Mouse (Mus musculus): ENCODE results near the gene Srgap2.

Srgap2 gene

DNA sequence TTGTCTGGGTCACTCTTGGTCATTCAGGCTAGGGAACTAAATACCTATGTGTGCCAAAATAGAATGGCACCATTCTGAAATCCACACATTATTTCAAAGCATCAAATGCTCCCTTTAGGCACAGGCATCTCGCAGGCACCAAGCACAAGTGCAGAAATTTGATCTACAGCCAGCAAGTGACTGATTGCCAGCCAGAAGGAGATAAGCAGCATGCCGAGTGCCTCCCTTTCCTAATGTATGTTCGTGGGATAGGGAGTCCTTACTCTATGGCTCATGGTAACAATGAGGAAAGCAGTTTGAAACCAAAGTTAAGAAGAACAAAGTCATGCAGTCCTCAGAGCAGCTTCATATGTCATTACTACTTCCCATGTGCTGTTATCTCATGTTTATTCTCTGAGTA is 107.8 kb downstream of the Srgap2 start:
- intact Hi-C loops (cut with DNase I), result loop anchor here (5.0 kb wide), 1 partner anchor 38 kb away; no protein-coding TSS in a partner anchor

DNA sequence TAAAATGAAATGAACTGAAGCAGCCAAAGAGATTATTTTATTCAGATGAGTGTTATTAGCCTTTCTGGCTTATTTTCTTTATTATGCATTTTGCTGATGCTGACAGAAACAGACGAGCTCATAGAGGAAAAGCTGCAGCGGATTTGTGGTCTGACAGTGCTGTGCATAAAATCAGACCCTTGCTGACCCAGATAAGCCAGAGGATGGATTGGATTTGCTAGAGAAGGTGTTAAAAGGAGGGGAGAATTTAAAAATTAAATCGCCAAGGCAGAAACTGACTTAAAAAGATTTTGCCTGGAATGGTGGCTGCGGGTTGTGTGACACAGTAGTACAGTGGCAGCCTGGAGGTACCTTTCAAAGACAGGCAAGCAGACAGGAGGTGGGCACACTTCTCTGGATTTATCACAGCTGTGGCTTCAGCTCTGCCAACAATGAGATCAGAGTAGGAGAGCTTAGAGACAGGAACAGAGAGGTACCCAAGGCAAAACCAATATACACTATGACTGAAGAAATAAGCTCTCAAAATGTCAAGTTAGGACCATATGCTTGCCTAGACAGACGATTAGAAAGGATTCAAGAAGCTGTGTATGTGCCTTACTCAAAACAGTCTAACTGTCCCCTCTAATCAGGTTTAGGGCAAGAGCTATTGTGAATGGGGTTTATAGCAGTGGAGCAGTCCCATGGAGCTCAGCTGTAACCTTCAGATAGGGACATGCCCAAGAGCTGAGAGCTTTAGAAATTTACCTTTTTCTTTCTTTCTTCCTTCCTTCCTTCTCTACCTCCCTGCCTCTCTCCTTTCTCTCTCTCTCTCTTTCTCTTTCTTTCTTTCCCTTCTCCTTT is 109.1 kb downstream of the Srgap2 start:
- intact Hi-C loops (cut with DNase I), result loop anchor here (5.0 kb wide), 1 partner anchor 39 kb away; no protein-coding TSS in a partner anchor

DNA sequence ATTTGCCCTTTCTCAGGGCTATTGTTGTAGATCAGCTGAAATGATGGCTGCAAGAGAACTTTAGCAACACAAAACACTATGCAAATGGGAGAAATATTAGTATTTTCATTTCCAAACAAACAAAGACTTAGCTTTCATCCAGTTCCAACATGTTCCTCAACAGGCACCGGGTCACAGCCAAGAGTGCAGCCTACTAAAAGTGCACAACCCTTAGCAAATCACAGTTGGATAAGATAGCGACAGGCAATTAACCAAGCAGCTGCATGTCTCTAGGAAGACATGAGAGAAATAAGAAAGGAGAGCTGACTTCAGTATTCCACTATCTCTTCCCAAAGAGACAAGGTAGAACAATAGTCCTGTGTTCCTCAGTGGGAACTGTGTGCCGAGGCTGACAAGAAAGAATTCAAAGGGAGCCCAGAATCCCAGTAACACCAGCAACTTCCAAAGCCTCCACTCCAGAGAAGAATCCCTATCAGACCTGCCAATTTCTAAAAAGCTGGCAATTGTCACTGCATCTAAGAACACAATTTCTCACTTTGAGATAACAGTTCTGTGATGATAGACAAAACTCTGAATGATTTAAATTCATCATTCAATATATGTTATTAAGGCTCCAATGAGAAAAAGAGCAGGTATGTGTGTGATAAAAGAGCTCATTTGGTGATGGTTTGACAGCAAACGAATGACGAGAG is 109.9 kb downstream of the Srgap2 start:
- intact Hi-C loops (cut with DNase I), result loop anchor here (5.0 kb wide), 1 partner anchor 40 kb away; no protein-coding TSS in a partner anchor

DNA sequence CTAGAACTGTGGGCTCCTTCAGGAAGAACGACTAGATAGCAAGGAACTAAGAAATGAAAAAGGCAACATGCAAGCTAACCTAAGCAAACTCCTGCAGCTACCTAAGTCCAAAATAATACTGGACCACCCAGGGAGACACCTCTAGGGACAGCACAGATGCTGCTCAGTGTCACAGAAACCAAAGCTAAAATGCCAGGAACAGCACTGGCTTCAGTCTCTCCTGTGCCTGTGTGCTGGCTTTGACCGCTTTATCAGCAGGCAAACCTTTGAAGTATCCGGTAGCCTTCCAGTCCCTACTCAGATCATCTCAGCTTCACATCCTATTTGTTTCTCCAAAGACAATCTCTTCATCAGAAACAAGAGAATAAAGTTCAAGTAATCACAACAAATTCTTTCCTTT is 123.6 kb downstream of the Srgap2 start:
- intact Hi-C loops (cut with DNase I), result no loop called here

DNA sequence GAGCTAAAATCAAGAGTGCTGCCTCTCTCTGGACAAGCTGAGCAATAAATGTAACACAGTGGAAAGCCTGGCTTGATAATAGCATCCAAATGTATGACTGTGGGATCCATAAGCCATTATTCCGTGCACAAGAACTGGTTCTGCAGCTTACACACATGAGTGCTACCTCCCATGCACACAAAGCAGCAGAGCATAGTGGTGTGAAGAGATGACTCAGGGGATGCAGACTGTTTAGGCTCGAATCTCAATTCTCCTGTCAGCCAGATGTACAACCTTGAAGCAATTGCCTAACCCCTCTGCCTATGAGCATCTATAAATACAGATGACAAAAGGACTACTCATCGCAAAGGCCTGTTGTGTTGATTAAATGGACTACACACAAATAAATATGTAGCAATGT is 126.3 kb downstream of the Srgap2 start:
- intact Hi-C loops (cut with DNase I), result no loop called here

DNA sequence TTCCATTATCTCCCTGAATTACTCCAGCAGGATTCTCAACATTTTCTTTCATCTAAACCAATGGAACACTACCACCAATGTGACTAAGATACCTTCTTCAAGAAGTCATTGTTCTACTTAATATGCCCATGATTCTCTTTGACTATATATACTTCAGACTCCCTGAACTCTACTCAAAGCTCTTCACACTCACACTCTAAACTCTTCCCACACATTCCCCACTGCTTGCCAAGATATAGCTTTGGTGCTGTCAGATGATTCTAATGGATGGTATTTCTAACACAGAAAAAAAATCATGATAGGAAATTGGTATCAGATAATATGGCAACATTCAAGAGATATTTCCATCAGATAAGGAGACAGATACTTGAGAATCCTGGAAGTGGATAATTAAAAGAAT is 129.0 kb downstream of the Srgap2 start:
- intact Hi-C loops (cut with DNase I), result no loop called here

DNA sequence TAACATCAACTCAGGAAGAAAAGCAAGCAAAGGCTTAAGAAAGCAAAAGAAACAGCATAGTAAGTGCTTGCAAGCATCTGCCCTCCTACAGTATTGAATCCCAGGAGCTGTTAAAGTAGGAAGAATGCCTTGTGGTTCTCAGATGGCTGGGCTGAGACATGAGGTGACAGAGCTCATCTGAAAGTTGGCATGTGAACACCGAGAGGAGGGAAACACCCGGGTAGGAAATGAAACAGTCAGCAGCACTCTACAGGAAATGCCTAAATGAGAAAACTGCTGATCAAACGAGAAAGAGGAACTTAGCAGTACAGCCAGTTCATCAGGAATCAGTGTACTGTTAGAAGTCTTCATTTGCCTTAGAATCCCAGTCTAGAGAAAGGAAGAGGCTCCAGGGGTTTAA is 142.7 kb downstream of the Srgap2 start:
- intact Hi-C loops (cut with DNase I), result loop anchor here (5.0 kb wide), 1 partner anchor 37 kb away; no protein-coding TSS in a partner anchor

DNA sequence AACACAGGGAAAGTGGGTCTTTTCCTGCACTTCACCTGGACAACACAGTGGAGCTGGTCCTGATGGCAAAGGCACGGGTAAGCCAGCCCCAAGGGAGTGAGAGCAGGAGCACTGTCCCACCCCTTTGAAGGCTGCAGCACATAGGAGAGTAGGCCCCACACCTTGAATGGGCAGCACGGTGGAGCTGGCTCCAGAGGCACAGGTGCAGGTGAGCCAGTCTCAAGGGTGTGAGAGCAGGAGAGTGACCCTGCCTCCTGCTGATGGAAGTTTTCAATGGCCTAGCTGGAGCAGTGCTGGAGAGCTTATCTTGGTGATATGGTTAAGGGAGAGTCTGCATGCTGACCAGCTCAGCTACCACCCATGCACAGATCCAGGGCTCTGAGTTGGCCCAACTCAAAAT is 145.0 kb downstream of the Srgap2 start:
- intact Hi-C loops (cut with DNase I), result loop anchor here (5.0 kb wide), 1 partner anchor 35 kb away; no protein-coding TSS in a partner anchor

DNA sequence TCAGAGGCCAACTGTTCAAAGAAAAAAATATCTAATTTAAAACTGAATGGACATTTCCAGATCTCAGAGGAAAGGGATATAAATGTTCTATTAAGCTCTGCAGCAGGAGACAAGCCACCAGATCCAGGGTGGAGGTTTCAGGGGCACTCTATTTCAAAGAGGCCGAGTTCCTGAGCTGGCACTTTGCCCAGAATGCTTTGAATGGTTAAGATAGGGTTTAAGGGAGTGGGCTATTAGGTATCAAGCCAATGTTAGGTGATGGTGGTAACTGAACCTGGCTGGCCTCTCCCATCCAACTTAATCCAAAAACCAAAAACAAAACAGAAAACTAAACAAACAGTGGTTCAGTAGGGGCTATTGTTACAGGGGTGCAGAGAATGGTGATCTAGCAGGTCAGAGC is 146.9 kb downstream of the Srgap2 start:
- intact Hi-C loops (cut with DNase I), result loop anchor here (5.0 kb wide), 1 partner anchor 33 kb away; no protein-coding TSS in a partner anchor

DNA sequence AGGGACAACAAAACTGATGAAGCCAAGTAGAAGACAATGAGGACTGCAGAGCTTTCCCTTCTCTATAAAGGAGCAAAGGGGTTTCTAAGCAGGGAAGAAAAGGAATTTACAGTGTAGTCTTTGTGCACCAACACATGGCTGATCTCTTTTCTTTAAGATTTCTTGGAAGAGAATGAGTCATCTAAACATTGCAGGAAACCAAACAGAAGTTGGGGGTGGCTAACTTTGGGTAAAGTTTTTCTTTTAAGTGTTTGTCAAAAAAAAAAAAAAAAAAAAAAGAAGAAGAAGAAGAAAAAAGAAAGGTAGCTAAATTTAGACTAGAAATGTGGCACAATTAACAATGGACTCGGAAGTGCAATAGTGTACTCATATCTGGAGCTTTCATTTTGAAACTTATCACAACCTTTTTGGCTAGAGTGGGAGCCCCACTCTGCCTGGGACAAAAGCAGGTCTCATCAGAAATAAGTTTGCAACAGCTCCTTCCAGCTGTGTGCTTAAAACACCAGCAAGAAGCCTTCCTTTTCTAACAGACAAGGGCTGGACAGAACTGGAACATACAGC is 148.2 kb downstream of the Srgap2 start:
- intact Hi-C loops (cut with DNase I), result no loop called here

DNA sequence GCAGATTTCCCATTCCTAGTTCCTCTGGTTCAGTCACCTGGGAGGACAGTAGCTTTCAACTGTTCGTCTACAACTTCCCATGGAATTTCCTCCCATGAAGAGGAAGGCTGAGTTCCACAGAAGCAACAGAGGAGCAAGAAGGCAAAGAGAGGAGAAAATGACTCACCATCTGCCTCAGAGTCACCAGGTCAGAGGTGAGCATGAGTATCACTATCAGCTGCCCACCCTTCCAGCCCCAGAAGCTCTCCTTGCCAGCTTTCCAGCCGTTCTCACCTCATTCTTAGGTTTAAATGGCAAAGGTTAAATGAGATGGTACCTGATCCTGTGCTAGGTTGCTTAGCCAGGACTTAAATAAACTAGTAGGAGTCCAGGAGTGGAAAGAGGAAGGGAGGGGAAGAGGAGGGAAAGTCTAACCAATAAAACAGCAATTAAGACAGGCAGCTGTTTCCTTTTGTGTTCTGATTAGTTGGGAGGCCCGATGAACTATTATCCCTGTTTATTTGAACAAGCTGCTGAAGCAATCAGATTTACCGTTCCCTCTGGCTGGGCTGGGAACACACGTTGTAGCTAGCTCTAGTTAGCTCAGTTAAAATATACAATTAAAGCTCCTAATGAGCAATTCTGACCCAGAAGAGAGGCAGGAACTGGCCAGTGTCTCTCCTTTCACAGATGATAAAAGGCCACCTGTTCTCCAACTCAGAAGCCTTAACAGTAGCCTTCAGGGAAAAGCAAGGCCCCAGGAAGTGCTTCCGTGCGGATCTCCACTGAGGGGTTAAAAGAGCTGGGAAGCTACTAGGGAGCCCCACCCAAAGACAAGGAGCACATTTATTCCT is 148.9 kb downstream of the Srgap2 start:
- intact Hi-C loops (cut with DNase I), result no loop called here

DNA sequence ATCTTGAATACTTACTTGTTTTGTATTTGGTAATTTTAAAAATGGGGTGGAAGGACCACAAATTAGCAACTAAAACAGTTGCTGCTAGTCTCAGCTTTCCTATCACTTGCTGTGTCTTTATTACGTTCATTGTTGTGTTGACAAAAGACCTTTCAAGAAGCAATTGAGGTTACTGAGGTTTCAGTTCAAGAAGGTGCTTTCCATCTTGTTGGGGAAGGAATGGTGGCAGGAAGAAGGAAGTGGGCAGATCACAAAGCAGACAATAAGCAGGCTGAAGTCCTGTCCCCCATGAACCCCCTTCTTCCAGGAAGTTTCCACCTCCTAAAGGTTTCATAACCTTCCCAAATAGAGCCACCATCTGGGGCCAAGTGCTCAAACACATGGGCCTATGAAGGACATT is 161.3 kb downstream of the Srgap2 start:
- intact Hi-C loops (cut with DNase I), result no loop called here

DNA sequence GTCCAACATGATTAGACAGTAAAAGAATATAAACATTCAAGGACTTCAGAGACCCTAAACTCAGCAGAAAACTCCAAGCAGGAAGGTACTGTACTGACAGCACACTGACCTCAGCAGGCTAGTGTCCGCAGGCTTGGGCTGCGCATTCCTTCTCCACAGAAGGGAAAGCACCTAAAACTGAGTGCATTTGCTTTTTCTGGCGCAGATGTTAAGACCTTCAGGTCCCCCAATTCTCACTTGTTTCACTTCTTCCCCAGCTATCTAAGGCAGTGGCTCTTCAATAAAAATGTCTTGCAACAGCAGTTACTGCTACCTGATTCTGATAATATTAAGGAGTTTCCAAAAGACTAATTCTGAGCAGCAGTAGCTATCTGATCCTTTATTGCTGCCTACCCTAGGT is 162.7 kb downstream of the Srgap2 start:
- intact Hi-C loops (cut with DNase I), result loop anchor here (5.0 kb wide), 1 partner anchor 193 kb away; no protein-coding TSS in a partner anchor

DNA sequence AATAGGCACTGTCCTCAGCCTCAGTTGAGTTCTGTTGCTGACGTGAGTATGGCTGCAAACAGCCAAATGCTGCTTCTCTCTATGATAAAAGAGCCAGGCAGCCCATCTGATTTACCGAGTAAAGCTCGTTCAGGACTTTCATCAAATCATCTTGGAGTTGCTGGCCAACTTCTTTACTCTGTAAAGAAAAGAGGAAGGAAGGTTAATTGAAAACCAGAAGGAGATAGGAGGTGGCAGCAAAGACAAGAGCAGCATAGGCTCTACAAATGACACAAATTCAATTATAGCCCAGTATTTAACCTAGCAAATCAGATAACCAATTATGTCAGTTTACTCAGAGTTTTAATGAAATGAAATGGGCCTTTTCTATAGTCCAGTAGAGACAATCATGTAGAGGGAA is 163.3 kb downstream of the Srgap2 start:
- intact Hi-C loops (cut with DNase I), result loop anchor here (5.0 kb wide), 1 partner anchor 193 kb away; no protein-coding TSS in a partner anchor

DNA sequence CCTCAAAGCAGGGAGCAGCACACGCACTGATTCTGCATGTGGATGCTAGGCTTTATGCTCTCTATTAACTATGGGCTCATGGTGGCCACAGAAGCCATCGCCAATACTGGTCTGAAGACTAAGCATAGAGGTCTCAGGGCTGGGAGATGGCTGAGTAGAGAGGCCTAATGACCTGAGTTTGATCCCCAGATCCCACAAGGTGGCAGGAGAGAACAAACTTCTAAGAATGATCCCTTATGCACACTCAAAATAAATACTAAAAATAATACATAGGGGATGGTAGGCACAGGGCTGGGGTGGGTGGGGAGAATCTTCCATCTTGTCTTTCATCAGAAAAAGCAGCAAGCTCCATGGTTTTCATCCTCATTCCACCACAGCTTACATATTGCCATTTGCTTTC is 165.1 kb downstream of the Srgap2 start:
- intact Hi-C loops (cut with DNase I), result loop anchor here (5.0 kb wide), 1 partner anchor 195 kb away; no protein-coding TSS in a partner anchor

DNA sequence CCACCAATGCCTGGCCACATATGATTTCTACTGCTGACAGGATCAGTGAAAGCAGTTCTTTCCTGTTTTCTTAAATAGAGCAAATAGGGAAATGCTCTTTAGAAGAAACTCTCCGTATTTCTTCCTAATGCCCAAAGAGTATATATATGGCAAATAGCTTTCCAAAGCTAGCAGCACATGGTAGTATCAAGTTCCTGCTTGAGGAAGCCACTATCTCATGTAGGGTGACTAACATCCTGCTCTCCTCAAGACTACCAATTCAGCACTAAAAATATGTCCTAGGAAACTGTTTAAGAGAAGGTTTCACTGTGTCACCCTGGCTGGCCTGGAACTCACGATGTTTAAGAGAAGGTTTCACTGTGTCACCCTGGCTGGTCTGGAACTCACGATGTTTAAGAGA is 166.4 kb downstream of the Srgap2 start:
- intact Hi-C loops (cut with DNase I), result loop anchor here (5.0 kb wide), 1 partner anchor 197 kb away; no protein-coding TSS in a partner anchor

DNA sequence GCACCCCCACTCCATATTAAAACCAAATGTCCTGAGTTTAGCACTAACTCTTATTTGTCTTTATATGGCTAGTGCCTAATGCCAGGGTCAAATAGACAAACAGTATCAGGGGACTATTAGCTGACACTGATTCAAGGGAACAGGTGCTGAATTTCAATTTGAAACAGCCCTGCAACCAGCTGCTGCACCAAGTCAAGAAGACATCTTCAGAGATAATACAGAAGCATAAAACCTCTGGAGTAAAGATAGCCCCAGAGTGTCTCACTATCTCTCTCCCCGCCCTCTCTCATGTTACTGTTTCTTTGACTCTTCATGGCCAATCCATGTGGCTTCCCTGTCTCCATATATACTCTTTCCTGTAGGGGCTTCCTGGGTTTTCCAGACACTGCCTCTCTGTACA is 167.5 kb downstream of the Srgap2 start:
- intact Hi-C loops (cut with DNase I), result loop anchor here (5.0 kb wide), 1 partner anchor 198 kb away; no protein-coding TSS in a partner anchor

DNA sequence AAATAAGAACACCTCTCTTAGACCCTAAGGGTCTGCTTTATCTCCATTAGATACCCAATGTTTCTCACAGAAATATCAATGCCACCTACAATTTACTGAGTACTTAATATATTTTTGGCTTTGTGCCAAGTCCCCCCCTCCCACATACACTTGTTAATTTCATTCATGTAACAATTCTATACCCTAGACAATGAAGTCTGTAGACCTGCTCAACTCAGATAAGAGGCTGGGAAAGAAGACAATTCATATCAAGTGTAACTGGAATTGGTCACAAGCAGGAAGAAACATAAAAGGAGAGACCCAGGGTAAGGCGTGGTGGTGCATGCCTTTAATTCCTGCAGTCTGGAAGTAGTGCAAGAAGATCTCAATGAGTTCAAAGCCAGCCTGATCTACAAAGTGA is 169.9 kb downstream of the Srgap2 start:
- intact Hi-C loops (cut with DNase I), result no loop called here

DNA sequence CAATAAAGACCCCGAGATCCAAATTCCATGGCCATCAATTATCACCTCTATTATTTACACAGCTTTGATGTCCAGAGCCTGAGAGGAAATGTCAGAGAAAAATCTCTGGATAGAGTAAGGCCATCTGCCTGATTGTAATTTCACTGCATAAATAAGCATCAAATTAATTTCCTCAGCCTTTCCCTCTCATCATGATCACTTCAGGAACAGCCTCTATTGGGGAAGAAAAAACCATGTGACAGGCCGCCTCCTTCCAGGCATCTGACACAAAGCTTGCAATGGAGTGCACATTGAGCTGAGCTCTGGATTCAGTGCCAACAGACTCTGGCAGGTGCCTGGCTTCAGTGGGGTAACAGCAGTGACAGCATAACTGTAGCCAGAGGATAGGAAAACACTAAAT is 175.7 kb downstream of the Srgap2 start:
- intact Hi-C loops (cut with DNase I), result no loop called here

DNA sequence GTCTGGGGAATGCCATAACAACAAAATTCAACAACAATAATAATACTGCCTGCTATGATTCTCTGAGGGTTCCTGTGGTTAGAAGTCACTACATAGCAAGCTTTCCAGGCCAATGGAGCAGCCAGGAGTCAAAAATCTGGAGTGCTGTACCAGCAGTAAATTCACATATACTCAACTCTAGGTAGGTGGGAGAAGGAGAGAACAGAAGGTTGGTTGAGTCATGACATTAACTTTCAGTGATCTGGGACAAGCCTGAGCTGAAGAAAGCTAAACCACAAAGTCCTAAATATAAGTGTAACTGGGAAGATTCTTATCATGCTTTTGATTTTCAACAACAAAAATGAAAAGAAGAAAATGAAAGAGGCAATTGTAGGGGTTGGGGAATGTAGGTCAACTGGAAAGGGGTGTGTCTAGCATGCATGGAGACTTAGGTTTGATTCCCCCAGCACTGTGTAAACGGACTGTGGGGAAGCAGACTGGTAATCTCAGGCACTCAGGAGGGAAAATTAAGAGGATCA is 177.1 kb downstream of the Srgap2 start:
- intact Hi-C loops (cut with DNase I), result loop anchor here (5.0 to 10.0 kb wide), 2 partner anchors 32 to 175 kb away; partner anchors contain the start of genes Fam72a and Srgap2
